Mouse (Mus musculus): ENCODE data around the gene Cplx2.

- TF ChIP-seq EP300 (IDR thresholded peaks at IDR 0.05; ENCODE audit: insufficient read depth, low read depth, low read length) = no peak
- no peak for TF ChIP-seq POLR2A (IDR thresholded peaks at IDR 0.05; ENCODE audit: insufficient read depth, low read length)
Observed at GRCm38 (mm10) chr13:54328954-54329490, 42.1 kb upstream of the Cplx2 start.
